Mouse (Mus musculus): ENCODE results near the gene Pla2g10. TPM values are rescaled to one million over a fixed set of nuclear protein-coding genes. Genes with fewer than 3 reads are reported as not detected.
A peak's percentile ranks its signal among the peaks of the same experiment; 100 is the strongest.
"Not testable (repeated sequence)": the region's sequence is repeated elsewhere in the genome, so short reads cannot be mapped to it uniquely, and the experiment has no call there.

Pla2g10 gene
- polyA plus RNA-seq, 1 experiment, result not detected

- H3K4me1 ChIP-seq (ENCODE audit: control insufficient read depth, insufficient read depth, insufficient read length, low read length), result no peaks in the 10 kb centered on the region
- H3K4me3 ChIP-seq (ENCODE audit: insufficient read depth, low read depth, low read length), result no peak overlapping the region
- H3K27ac ChIP-seq (replicated peaks; ENCODE audit: low read depth, low read length), result peak overlapping the region; percentile 75
Measured at GRCm38 (mm10) chr16:13678601-13679319, 52.0 kb downstream of the Pla2g10 start.

- Histone ChIP-seq H3K4me1 (ENCODE audit: control insufficient read depth, insufficient read depth, insufficient read length, low read length) (no peaks in the 10 kb centered on the region), H3K27ac (replicated peaks; ENCODE audit: low read depth, low read length) (no peak overlapping the region), H3K4me3 (ENCODE audit: insufficient read depth, low read depth, low read length) (no peak overlapping the region)
Measured at GRCm38 (mm10) chr16:13674511-13674910, 56.3 kb downstream of the Pla2g10 start.

GRCm38 (mm10) chr16:13673114-13673513 lies 57.7 kb downstream of the Pla2g10 start:
- H3K27ac ChIP-seq (replicated peaks; ENCODE audit: low read depth, low read length), result peak overlapping the region; percentile 95; the same call in 1 of the 2 replicates
- no peak overlapping the region for H3K4me3 ChIP-seq (ENCODE audit: insufficient read depth, low read depth, low read length)
- H3K4me1 ChIP-seq (ENCODE audit: control insufficient read depth, insufficient read depth, insufficient read length, low read length), result peaks cover 3% of the 10 kb centered on the region; the same call in 1 of the 2 replicates

GRCm38 (mm10) chr16:13672386-13672898 lies 58.3 kb downstream of the Pla2g10 start:
- peak overlapping the region; percentile 94 for H3K4me3 ChIP-seq (ENCODE audit: insufficient read depth, low read depth, low read length)

GRCm38 (mm10) chr16:13671685-13672385 lies 58.9 kb downstream of the Pla2g10 start, which contains the start of the genes Bfar and 3110001I22Rik:
TSS of gene Bfar (plus strand) at chr16:13671858.
TSS of gene 3110001I22Rik (plus strand) at chr16:13671929.
- H3K4me1 ChIP-seq (ENCODE audit: control insufficient read depth, insufficient read depth, insufficient read length, low read length), result peaks cover 3% of the 10 kb centered on the region; the same call in 1 of the 2 replicates
- peak within 1 kb of the TSS; percentile 95 for H3K27ac ChIP-seq (replicated peaks; ENCODE audit: low read depth, low read length)
- H3K4me3 ChIP-seq (ENCODE audit: insufficient read depth, low read depth, low read length), result peak within 1 kb of the TSS; percentile 94

More at GRCm38 (mm10) chr16:13672386-13672898, 58.3 kb downstream of the Pla2g10 start:
- peaks cover 3% of the 10 kb centered on the region; the same call in 1 of the 2 replicates for H3K4me1 ChIP-seq (ENCODE audit: control insufficient read depth, insufficient read depth, insufficient read length, low read length)
- peak overlapping the region; percentile 95 for H3K27ac ChIP-seq (replicated peaks; ENCODE audit: low read depth, low read length)

GRCm38 (mm10) chr16:13670896-13671295 lies 59.9 kb downstream of the Pla2g10 start:
- peak overlapping the region; percentile 79; the same call in 1 of the 2 replicates for H3K27ac ChIP-seq (replicated peaks; ENCODE audit: low read depth, low read length)
- not testable (repeated sequence) for H3K4me1 ChIP-seq (ENCODE audit: control insufficient read depth, insufficient read depth, insufficient read length, low read length)
- H3K4me3 ChIP-seq (ENCODE audit: insufficient read depth, low read depth, low read length), result peak overlapping the region; percentile 50; the same call in 1 of the 2 replicates

GRCm38 (mm10) chr16:13669282-13669681 lies 61.5 kb downstream of the Pla2g10 start:
- H3K27ac ChIP-seq (replicated peaks; ENCODE audit: low read depth, low read length), result no peak overlapping the region
- no peak overlapping the region for H3K4me3 ChIP-seq (ENCODE audit: insufficient read depth, low read depth, low read length)
- H3K4me1 ChIP-seq (ENCODE audit: control insufficient read depth, insufficient read depth, insufficient read length, low read length), result peaks cover 3% of the 10 kb centered on the region; the same call in 1 of the 2 replicates

GRCm38 (mm10) chr16:13668402-13669108 lies 62.2 kb downstream of the Pla2g10 start:
- peak overlapping the region; percentile 59; the same call in 1 of the 2 replicates for H3K27ac ChIP-seq (replicated peaks; ENCODE audit: low read depth, low read length)
- peak overlapping the region; percentile 44 for H3K4me3 ChIP-seq (ENCODE audit: insufficient read depth, low read depth, low read length)
- H3K4me1 ChIP-seq (ENCODE audit: control insufficient read depth, insufficient read depth, insufficient read length, low read length), result peaks cover 3% of the 10 kb centered on the region; the same call in 1 of the 2 replicates

GRCm38 (mm10) chr16:13667878-13668343 lies 62.9 kb downstream of the Pla2g10 start, which contains the start of gene Parn:
TSS of gene Parn (minus strand) at chr16:13668170.
- Histone ChIP-seq H3K4me1 (ENCODE audit: control insufficient read depth, insufficient read depth, insufficient read length, low read length) (peaks cover 3% of the 10 kb centered on the region; the same call in 1 of the 2 replicates), H3K27ac (replicated peaks; ENCODE audit: low read depth, low read length) (peak within 1 kb of the TSS; percentile 59; the same call in 1 of the 2 replicates), H3K4me3 (ENCODE audit: insufficient read depth, low read depth, low read length) (peak within 1 kb of the TSS; percentile 65)

Other genes with a start within 250 kb of the Pla2g10 start
- 16.9 and 18.7 TPM in 2 replicates for gene Parn, start 62.8 kb downstream of the Pla2g10 start, polyA plus RNA-seq (2012; ENCODE audit: insufficient read depth, insufficient read length, missing spikeins)
- 33.6 and 44.6 TPM in 2 replicates for gene Bfar, start 59.1 kb downstream of the Pla2g10 start, polyA plus RNA-seq (2012; ENCODE audit: insufficient read depth, insufficient read length, missing spikeins)
- 4.4 and 4.5 TPM in 2 replicates for gene 3110001I22Rik, start 59.1 kb downstream of the Pla2g10 start, polyA plus RNA-seq (2012; ENCODE audit: insufficient read depth, insufficient read length, missing spikeins)
- 18.9 and 21.4 TPM in 2 replicates for gene Rrn3, start 49.7 kb upstream of the Pla2g10 start, polyA plus RNA-seq (2012; ENCODE audit: insufficient read depth, insufficient read length, missing spikeins)
- 105 and 155 TPM in 2 replicates for gene Ntan1, start 87.9 kb upstream of the Pla2g10 start, polyA plus RNA-seq (2012; ENCODE audit: insufficient read depth, insufficient read length, missing spikeins)
- gene Pdxdc1, start 172.1 kb upstream of the Pla2g10 start, polyA plus RNA-seq (2012; ENCODE audit: insufficient read depth, insufficient read length, missing spikeins), result 96.7 and 119 TPM in 2 replicates
- gene Mpv17l, start 172.2 kb upstream of the Pla2g10 start, polyA plus RNA-seq (2012; ENCODE audit: insufficient read depth, insufficient read length, missing spikeins), result 2.3 and 6.7 TPM in 2 replicates

All from brown adipose tissue, adult 24 weeks (tissue).